Mouse (Mus musculus) liver, embryonic 16.5 days (tissue): Measurements from ENCODE around the gene Eif4h. TPM values are rescaled to one million over a fixed set of nuclear protein-coding genes. Genes with fewer than 3 reads are reported as not detected.

ENCODE experiments used
- microRNA-seq: library from miRNA; unstranded; fragments of <30 nt; microRNA quantifications from one replicate; pipeline ENCODE4, GENCODE M21; 2016
- polyA plus RNA-seq: library from polyadenylated mRNA; unstranded; fragments of >200 nt; fragmentation: Nextera tagmentation; extraction: Ambion mirVana; gene quantifications from 2 replicates; pipeline ENCODE4 v1.2.1, GENCODE M21; 2015

The Eif4h gene
- polyA plus RNA-seq, 1 experiment from 2014 or later: 167 TPM

Small RNA genes within 50 kb of the gene (microRNA-seq; reads per million reads assigned to microRNA genes)
- gene Mir7228: not detected

Other genes with a start within 250 kb of the Eif4h start
- gene Gtf2ird1, start 182.8 kb downstream of the Eif4h start, polyA plus RNA-seq: 9.9 and 11.6 TPM in 2 replicates
- gene Clip2, start 87.1 kb downstream of the Eif4h start, polyA plus RNA-seq: 0.43 and 0.48 TPM in 2 replicates
- gene Syna, start 79.3 kb downstream of the Eif4h start, polyA plus RNA-seq: not detected in 2 replicates
- 130 and 141 TPM in 2 replicates for gene Rfc2, start 58.1 kb downstream of the Eif4h start, polyA plus RNA-seq
- gene Lat2, start 24.5 kb downstream of the Eif4h start, polyA plus RNA-seq: 1.7 and 2.9 TPM in 2 replicates
- 0.93 and 0.99 TPM in 2 replicates for gene Limk1, start 49.1 kb upstream of the Eif4h start, polyA plus RNA-seq
- 3.5 and 5.7 TPM in 2 replicates for gene Eln, start 107.8 kb upstream of the Eif4h start, polyA plus RNA-seq